Mouse (Mus musculus) left cerebral cortex, postnatal 10 days (tissue): ENCODE measurements at regions not wholly inside any gene's neighbourhood (a gene's known extent, or its start where the extent isn't known, plus 50 kb on each side); places are given as distances from the start of the nearest gene placed in this dataset.
A peak's percentile ranks its signal among the peaks of the same experiment; 100 is the strongest.

Source experiments
- DNase-seq, 2 experiments: peaks; one replicate each; pipeline ENCODE4 v3.0.0; 2021 to 2022; ENCODE audit warnings: low spot score in 2 of 2, mixed read lengths in 1 of 2; ENCODE audit errors: extremely low spot score in 1 of 2
- intact Hi-C: fragments of 180-260 bp; cut with DNase I; formaldehyde crosslinking; loops from one replicate; pipeline ENCODE4 v1.15.1; 2025

DNA sequence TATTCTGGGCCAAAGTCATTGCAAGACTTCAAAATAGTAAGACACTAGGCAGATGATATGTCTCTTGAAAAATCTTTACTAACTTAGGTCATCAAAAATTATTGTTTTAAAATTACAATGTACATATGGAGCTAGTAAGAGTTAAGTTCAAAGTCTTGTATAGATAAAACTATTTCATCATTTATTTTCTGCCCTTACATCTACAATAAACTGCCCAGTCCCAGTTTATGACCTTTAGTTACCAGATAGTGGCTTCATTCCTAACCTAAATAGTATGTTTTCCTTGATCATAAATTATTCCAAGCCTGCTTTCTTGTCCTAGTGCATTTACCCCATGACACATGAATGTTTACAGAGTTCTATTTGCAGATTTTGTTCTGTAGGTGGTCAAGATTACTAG is 72.9 kb downstream of the Manea start:
- DNase-seq, result no peak
- intact Hi-C loops, result no loop called here

GRCm38 (mm10) chr4:26259230-26260029 is 87.3 kb downstream of the Manea start:
- intact Hi-C loops, result no loop called here
- DNase-seq, result no peak

DNA sequence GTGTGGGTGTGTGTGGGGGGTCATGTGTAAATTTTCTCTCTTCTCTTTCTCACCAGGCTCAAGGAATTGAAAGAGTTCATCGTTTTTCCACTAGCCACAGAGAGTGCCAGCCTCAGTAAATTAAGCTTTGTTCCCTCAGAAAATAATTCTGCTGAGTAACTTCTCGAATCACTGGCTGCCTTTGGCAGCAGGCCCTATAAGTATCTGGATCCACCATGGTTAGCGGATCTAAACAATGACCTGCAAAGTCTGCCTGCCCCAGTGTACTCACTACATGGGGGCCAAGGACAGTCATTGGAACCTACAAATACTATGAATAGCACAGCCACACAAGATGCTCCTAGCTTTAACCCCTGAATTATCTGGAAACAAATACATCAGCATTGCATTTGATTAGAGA is 90.8 kb downstream of the Manea start:
- intact Hi-C loops, result no loop called here
- DNase-seq, result no peak

DNA sequence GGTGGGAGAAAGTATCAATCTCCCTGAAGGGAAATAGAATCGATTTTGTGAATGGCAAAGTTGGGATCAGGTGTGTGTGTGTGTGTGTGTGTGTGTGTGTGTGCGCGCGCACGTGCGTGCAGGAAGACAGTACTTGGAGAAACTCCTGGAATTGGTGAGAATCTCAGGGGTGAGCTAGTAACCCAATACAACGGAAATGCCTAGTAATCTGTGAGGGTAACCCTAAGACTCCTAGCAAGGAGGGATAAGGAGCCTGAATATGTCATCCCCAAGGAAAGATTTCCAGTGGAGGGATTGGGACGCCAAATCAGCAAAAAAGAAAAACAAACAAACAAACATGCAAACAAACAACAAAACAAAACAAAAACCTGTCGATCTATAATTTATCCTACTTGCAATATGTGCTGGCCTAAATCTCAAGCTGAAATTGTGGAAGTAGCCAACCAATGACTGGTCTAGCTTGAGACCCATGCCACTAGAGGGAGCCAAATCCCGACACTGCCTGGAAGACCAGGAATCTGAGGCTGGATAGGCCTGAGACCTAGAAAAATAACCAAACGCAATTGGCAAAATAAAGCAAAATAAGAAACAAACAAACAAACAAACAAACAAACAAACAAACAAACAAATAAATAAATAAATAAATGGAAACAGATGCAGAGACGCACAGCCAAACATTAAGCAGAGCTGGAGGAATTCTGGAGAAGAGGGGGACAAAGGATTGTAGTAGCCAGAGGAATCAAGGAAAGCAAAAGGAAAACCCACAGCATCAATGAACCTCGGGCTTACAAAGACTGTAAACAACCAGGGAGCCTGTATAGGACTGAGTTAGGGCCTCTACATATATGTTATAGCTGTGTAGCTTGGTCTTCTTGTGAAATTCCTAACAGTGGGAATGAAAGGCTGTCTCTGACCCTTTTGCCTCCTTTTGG is 98.5 kb downstream of the Manea start:
- intact Hi-C loops, result loop anchor here (5.0 kb wide), 1 partner anchor 244 kb away; no protein-coding TSS in a partner anchor

GRCm38 (mm10) chr4:26223267-26223666 is 123.4 kb downstream of the Manea start:
- intact Hi-C loops, result no loop called here

More for the DNA sequence above, 98.5 kb downstream of the Manea start:
- peak; percentile 5 to 57 for DNase-seq

More at GRCm38 (mm10) chr4:26223267-26223666, 123.4 kb downstream of the Manea start:
- no peak for DNase-seq
